Mouse (Mus musculus) central nervous system, embryonic 14 days (tissue): ENCODE measurements around the gene Rapgef6. TPM values are rescaled to one million over a fixed set of nuclear protein-coding genes. Genes with fewer than 3 reads are reported as not detected.

Source experiments
- polyA plus RNA-seq: library from polyadenylated mRNA; depleted of rRNA; stranded (reverse); fragments of >200 nt; gene quantifications from 2 replicates; pipeline ENCODE4 v1.2.3, GENCODE M21; 2012; rRNA removed

Rapgef6 gene
- polyA plus RNA-seq, result 21.1 and 24.4 TPM in 2 replicates

DNA sequence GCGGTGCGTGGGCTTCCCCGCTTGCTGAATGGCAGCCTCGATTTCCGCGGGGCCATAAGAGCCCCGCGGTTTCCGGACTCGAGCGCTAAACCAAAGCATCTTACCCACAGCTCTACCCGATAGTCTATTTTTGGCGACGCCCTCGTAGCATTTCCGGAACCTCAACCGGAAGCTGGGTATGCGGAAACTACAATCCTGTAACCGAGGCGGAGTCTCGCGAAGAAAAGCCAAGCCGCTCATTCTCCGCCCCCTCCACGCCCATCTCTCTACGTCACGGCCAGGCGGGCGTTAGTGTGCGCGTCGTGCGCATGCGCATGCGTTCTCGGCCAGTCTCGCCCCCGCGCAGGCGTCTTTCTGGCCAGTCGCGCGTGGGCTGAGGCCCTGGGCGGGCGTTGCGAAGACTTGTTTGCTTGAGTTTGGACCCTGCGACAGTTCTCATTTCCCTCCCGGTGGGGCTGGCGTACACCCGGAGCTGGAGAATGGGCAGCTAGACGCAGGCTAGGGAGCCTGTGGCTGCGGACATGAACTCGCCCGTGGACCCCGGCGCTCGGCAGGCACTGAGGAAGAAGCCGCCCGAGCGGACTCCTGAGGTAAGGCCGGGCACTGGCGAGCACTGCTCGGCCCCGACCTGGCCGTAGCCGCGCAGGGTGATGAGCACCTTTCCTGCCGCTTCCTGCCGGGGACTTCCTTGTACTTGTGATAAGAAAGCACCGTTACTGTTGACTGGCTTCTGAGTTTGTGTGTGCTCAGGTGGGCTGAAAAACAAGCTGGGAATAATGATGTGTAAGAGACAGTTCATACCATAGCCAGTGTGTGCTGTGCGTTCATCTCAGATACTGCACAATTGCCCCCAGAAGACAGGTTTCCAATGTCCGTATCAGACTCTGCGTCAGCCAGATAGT, at the start of gene Rapgef6:
Gene Rapgef6, plus strand, starts transcription at position 319 of the 902 bp plus-strand sequence.

Other genes with a start within 250 kb of the Rapgef6 start
- 42.2 and 46.1 TPM in 2 replicates for gene Acsl6, start 219.0 kb upstream of the Rapgef6 start, polyA plus RNA-seq
- not detected in 2 replicates for gene Meikin, start 152.2 kb upstream of the Rapgef6 start, polyA plus RNA-seq
- gene Fnip1, start 84.6 kb upstream of the Rapgef6 start, polyA plus RNA-seq, result 8.6 and 9.0 TPM in 2 replicates